Mouse (Mus musculus): ENCODE results near the gene Slc9a1. TPM values are rescaled to one million over a fixed set of nuclear protein-coding genes. Genes with fewer than 3 reads are reported as not detected.
A peak's percentile ranks its signal among the peaks of the same experiment; 100 is the strongest.

The Slc9a1 gene
- polyA plus RNA-seq, 1 experiment from 2014 or later: 6.1 TPM

DNA sequence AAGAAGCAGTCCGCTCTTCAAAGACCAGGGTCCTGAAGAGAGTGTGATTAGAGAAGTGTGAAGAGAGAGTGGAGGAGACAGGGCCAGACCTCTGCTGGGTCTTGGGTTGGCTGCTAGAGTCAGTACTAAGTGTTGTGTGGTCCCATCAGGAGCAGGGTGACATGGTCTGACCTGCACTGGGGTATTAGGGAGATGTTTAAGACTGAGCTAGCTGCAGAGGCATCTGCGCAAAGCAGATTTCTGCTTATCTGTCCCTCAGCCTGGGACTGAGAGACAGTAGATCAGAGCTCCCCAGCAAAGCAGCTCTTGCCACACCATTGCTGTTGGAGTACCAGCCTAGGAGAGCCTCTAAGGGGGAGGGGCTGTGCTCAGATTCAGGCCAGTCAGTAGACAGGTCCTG lies 20.5 kb downstream of the Slc9a1 start:
- 84% methylated on average over 2 of the region's 2 CpGs for WGBS
- TF ChIP-seq CTCF (IDR thresholded peaks at IDR 0.05; ENCODE audit: low read depth): no peak
- Histone ChIP-seq H3K27me3 (replicated peaks; ENCODE audit: control insufficient read depth, insufficient read depth, low read length) (no peaks in the 10 kb centered on the region), H3K9me3 (ENCODE audit: control insufficient read depth) (no peaks in the 10 kb centered on the region), H3K4me3 (ENCODE audit: low read depth, low read length) (no peak overlapping the region), H3K4me1 (replicated peaks; ENCODE audit: control insufficient read depth, insufficient read depth, low read length) (peaks cover 3% of the 10 kb centered on the region; the same call in 1 of the 2 replicates), H3K9ac (ENCODE audit: low read depth, low read length) (no peak overlapping the region), H3K4me2 (replicated peaks; ENCODE audit: low read depth) (no peak overlapping the region), H3K36me3 (ENCODE audit: control insufficient read depth, insufficient read depth) (no peaks in the 10 kb centered on the region), H3K27ac (ENCODE audit: low read depth, low read length) (no peak overlapping the region)
- no peak for ATAC-seq

DNA sequence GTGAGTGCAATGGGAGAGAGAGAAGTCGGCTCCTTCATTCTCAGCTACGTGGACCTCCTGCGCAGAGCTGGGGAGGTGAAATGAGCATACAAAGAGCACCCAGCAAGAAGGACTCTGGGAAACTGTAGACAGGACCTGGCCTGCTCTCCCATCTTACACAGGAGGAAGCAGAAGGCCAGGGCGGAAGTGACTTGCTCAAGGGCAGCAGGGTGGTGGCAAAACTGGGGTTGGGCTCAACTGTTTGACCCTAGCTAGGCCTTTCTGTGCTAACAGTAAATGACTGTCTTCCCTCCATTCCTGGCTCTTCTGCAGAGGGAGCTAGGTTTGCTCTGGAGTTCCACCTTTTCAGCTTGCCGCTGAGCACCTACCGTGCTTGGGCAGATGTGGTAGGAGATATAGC lies 21.1 kb downstream of the Slc9a1 start:
- H3K4me1 ChIP-seq (replicated peaks; ENCODE audit: control insufficient read depth, insufficient read depth, low read length): peaks cover 3% of the 10 kb centered on the region; the same call in 1 of the 2 replicates
- no peak overlapping the region for H3K4me3 ChIP-seq (ENCODE audit: low read depth, low read length)
- H3K4me2 ChIP-seq (replicated peaks; ENCODE audit: low read depth): no peak overlapping the region
- ATAC-seq: no peak
- no peak overlapping the region for H3K27ac ChIP-seq (ENCODE audit: low read depth, low read length)
- H3K36me3 ChIP-seq (ENCODE audit: control insufficient read depth, insufficient read depth): no peaks in the 10 kb centered on the region
- H3K9me3 ChIP-seq (ENCODE audit: control insufficient read depth): no peaks in the 10 kb centered on the region
- H3K9ac ChIP-seq (ENCODE audit: low read depth, low read length): no peak overlapping the region
- TF ChIP-seq CTCF (IDR thresholded peaks at IDR 0.05; ENCODE audit: low read depth): no peak
- 89% methylated on average over 6 of the region's 6 CpGs for WGBS
- no peaks in the 10 kb centered on the region for H3K27me3 ChIP-seq (replicated peaks; ENCODE audit: control insufficient read depth, insufficient read depth, low read length)

DNA sequence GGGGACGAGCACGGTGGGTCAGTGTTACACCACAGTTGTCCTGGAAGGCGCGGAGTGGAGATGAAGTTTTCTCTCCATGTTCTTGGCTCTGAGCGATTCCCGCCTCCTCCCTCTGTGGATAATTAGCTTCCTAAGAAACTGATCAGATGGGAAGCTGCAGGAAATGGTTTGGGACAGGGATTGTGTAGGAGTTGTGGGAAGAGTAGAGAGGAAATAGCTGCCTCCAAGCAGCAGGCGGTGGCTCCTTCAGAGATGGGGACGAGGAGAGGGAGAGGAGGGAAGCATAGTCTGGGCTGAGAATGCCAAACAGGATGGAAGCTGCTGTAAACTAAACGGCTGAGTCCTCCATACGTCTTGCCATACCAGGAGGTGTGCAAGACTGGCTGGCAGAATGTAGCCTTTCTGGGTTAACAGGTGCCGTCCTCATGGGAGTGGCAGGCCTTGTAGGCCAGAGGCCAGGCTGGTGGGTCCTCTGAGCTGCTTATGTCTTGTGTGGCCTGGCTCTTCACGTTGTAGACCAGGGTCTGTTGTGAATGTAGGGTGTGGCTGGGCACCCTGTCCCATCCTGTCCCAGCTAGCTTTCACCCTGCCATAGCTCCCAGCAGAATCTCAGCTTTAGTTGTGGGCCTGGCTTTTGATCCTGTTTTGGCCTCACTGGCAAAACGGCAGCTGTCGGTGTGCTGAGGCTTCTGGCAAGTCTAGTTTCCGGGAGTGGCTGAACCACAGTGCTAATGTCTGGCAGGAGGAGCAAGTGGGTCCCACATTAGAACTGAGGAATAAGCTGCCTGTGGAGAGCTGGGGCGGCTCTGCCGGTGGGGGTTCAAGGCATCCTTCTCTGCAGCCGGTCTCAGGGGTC lies 21.9 kb downstream of the Slc9a1 start:
- Histone ChIP-seq H3K9ac (ENCODE audit: low read depth, low read length) (no peak overlapping the region), H3K27ac (ENCODE audit: low read depth, low read length) (peak overlapping the region; percentile 50; the same call in 1 of the 2 replicates), H3K36me3 (ENCODE audit: control insufficient read depth, insufficient read depth) (no peaks in the 10 kb centered on the region), H3K27me3 (replicated peaks; ENCODE audit: control insufficient read depth, insufficient read depth, low read length) (no peaks in the 10 kb centered on the region), H3K4me2 (replicated peaks; ENCODE audit: low read depth) (no peak overlapping the region), H3K9me3 (ENCODE audit: control insufficient read depth) (no peaks in the 10 kb centered on the region), H3K4me1 (replicated peaks; ENCODE audit: control insufficient read depth, insufficient read depth, low read length) (peaks cover 3% of the 10 kb centered on the region; the same call in 1 of the 2 replicates), H3K4me3 (ENCODE audit: low read depth, low read length) (no peak overlapping the region)
- ATAC-seq: no peak
- TF ChIP-seq CTCF (IDR thresholded peaks at IDR 0.05; ENCODE audit: low read depth): no peak
- WGBS: 55% methylated on average over 18 of the region's 18 CpGs

DNA sequence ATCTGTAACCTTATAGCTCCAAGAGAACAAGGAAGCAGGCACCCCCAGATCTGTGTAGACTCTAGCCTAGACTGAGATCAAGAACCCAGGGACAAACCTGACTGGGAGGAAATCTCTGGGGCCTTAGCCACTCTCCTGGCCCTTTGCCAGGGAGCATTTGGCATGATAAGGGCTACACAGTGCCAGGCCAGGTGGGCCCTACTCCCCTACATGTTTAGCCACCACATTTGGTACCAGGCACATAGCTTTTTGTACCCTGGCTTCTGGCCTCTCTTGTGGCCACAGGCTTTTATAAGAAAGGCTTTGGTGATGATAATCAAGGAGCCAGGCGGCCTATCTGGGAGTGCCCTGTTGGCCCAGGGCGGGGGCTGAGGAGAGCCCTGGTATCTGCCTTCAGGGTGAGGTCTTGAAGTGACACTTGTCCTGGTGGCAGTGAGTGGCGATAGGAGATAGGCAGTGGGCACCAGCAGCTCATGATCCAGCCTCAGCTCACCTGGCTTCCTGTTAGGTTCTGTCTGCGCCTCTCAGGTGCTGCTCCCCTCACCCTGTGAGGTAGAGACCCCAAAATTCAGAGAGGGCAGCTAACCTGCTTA lies 25.6 kb downstream of the Slc9a1 start:
- peaks cover 3% of the 10 kb centered on the region; the same call in 1 of the 2 replicates for H3K4me1 ChIP-seq (replicated peaks; ENCODE audit: control insufficient read depth, insufficient read depth, low read length)
- no peaks in the 10 kb centered on the region for H3K36me3 ChIP-seq (ENCODE audit: control insufficient read depth, insufficient read depth)
- no peak for TF ChIP-seq CTCF (IDR thresholded peaks at IDR 0.05; ENCODE audit: low read depth)
- no peak overlapping the region for H3K4me3 ChIP-seq (ENCODE audit: low read depth, low read length)
- peak; percentile 31 for ATAC-seq
- WGBS: 61% methylated on average over 4 of the region's 4 CpGs
- no peak overlapping the region for H3K9ac ChIP-seq (ENCODE audit: low read depth, low read length)
- peak overlapping the region; percentile 35; the same call in 1 of the 2 replicates for H3K27ac ChIP-seq (ENCODE audit: low read depth, low read length)
- H3K4me2 ChIP-seq (replicated peaks; ENCODE audit: low read depth): no peak overlapping the region
- H3K9me3 ChIP-seq (ENCODE audit: control insufficient read depth): no peaks in the 10 kb centered on the region
- no peaks in the 10 kb centered on the region for H3K27me3 ChIP-seq (replicated peaks; ENCODE audit: control insufficient read depth, insufficient read depth, low read length)

DNA sequence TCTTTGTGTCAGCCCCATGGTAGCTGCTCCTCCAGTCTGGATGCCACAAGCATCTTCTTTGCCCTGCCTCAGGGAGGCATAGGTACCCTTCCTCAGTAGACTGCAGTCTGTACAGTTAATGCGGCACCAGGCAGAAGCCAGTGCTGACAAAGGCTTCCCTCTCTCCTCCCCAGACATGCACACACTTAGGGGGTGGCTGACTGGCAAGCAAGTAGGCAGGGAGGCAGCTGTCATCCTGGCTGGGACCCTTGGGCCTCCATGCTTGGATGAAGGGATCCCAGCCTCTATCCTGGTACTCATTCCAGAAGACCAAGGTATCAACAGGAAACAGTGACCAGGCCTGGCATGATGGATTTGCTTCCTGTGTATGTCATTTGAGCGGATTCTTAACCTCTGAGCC lies 26.6 kb downstream of the Slc9a1 start:
- Histone ChIP-seq H3K4me3 (ENCODE audit: low read depth, low read length) (no peak overlapping the region), H3K4me1 (replicated peaks; ENCODE audit: control insufficient read depth, insufficient read depth, low read length) (peaks cover 3% of the 10 kb centered on the region; the same call in 1 of the 2 replicates), H3K27me3 (replicated peaks; ENCODE audit: control insufficient read depth, insufficient read depth, low read length) (no peaks in the 10 kb centered on the region), H3K36me3 (ENCODE audit: control insufficient read depth, insufficient read depth) (no peaks in the 10 kb centered on the region), H3K4me2 (replicated peaks; ENCODE audit: low read depth) (no peak overlapping the region), H3K27ac (ENCODE audit: low read depth, low read length) (no peak overlapping the region), H3K9me3 (ENCODE audit: control insufficient read depth) (no peaks in the 10 kb centered on the region), H3K9ac (ENCODE audit: low read depth, low read length) (no peak overlapping the region)
- TF ChIP-seq CTCF (IDR thresholded peaks at IDR 0.05; ENCODE audit: low read depth): no peak
- ATAC-seq: no peak
- 83% methylated on average over 2 of the region's 2 CpGs for WGBS

DNA sequence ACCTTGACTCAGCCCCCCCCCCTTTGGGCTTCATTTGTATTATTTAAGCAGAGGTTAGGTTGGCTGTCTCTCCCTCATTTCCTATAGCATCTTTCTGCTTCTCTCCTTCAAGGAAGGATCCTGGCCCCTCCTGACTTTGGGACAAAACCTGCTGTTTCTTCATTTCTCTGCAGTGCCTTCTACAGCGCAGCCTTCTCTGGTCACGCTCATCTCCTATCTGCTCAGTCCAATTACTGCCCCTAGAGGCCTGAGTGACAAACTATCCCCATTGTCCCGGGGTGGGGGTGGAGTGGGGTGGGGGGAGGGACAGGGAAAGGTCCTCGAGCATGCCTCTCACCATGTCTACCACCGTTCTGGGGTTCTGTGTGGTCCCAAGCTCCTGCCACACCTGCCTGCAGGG lies 27.8 kb downstream of the Slc9a1 start:
- TF ChIP-seq CTCF (IDR thresholded peaks at IDR 0.05; ENCODE audit: low read depth): no peak
- H3K4me1 ChIP-seq (replicated peaks; ENCODE audit: control insufficient read depth, insufficient read depth, low read length): peaks cover 3% of the 10 kb centered on the region; the same call in 1 of the 2 replicates
- no peak overlapping the region for H3K27ac ChIP-seq (ENCODE audit: low read depth, low read length)
- ATAC-seq: no peak
- H3K4me2 ChIP-seq (replicated peaks; ENCODE audit: low read depth): no peak overlapping the region
- no peak overlapping the region for H3K9ac ChIP-seq (ENCODE audit: low read depth, low read length)
- H3K9me3 ChIP-seq (ENCODE audit: control insufficient read depth): no peaks in the 10 kb centered on the region
- no peaks in the 10 kb centered on the region for H3K36me3 ChIP-seq (ENCODE audit: control insufficient read depth, insufficient read depth)
- H3K27me3 ChIP-seq (replicated peaks; ENCODE audit: control insufficient read depth, insufficient read depth, low read length): no peaks in the 10 kb centered on the region
- H3K4me3 ChIP-seq (ENCODE audit: low read depth, low read length): no peak overlapping the region
- WGBS: 72% methylated on average over 5 of the region's 5 CpGs

All from intestine, postnatal 0 days (tissue).